Mouse (Mus musculus) liver, embryonic 13.5 days (tissue): ENCODE results near the gene L2hgdh. TPM values are rescaled to one million over a fixed set of nuclear protein-coding genes. Genes with fewer than 3 reads are reported as not detected.

ENCODE experiments used
- ATAC-seq: fragments of 200-750 bp; cut with Nextera tagmentation; 2 replicates; pipeline ENCODE4 v1.8.0; 2017; ENCODE audit warnings: low read depth, mild to moderate bottlenecking, moderate number of reproducible peaks, moderate library complexity
- DNase-seq: peaks from one replicate; pipeline ENCODE4 v3.0.0; 2022
- H3K27ac ChIP-seq: fragments of 300-500 bp; sonication (generic); 2 replicates; pipeline ENCODE4 v1.5.1; 2015; ENCODE audit warnings: moderate library complexity, mild to moderate bottlenecking, inconsistent platforms
- H3K27me3 ChIP-seq: fragments of 300-500 bp; sonication (generic); 2 replicates; pipeline ENCODE4 v1.6.1; 2015; ENCODE audit warnings: mild to moderate bottlenecking, inconsistent platforms
- H3K36me3 ChIP-seq: fragments of 300-500 bp; sonication (generic); 2 replicates; pipeline ENCODE4 v1.6.1; 2015; ENCODE audit warnings: mild to moderate bottlenecking, inconsistent platforms
- H3K4me1 ChIP-seq: fragments of 300-500 bp; sonication (generic); replicated peaks from 2 replicates; pipeline ENCODE4 v1.6.1; 2015; ENCODE audit warnings: inconsistent platforms
- H3K4me2 ChIP-seq: fragments of 300-500 bp; sonication (generic); 2 replicates; pipeline ENCODE4 v1.6.1; 2015; ENCODE audit warnings: inconsistent platforms, mild to moderate bottlenecking, moderate library complexity
- H3K4me3 ChIP-seq: fragments of 300-500 bp; sonication (generic); replicated peaks from 2 replicates; pipeline ENCODE4 v1.5.1; 2015; ENCODE audit warnings: mild to moderate bottlenecking, inconsistent platforms
- H3K9ac ChIP-seq: fragments of 300-500 bp; sonication (generic); 2 replicates; pipeline ENCODE4 v1.6.1; 2015; ENCODE audit warnings: mild to moderate bottlenecking, inconsistent platforms
- H3K9me3 ChIP-seq: fragments of 300-500 bp; sonication (generic); replicated peaks from 2 replicates; pipeline ENCODE4 v1.6.1; 2016; ENCODE audit warnings: inconsistent platforms
- WGBS: fragments of 180-500 bp; shearing (Covaris S2); methylation state at CpG from one replicate; pipeline ENCODE4 v1.1.7; 2015; ENCODE audit not compliant: insufficient replicate concordance; 5-methylcytosine and 5-hydroxymethylcytosine counted together
- polyA plus RNA-seq: library from polyadenylated mRNA; unstranded; fragments of >200 nt; fragmentation: Nextera tagmentation; extraction: Ambion mirVana; gene quantifications from 2 replicates; pipeline ENCODE4 v1.2.1, GENCODE M21; 2015

Gene L2hgdh
- polyA plus RNA-seq, 1 experiment from 2014 or later = 15.5 TPM

GRCm38 (mm10) chr12:69729246-69729645 is 4.6 kb upstream of the L2hgdh start:
- Histone ChIP-seq H3K27ac (no peak overlapping the region), H3K27me3 (no peaks in the 10 kb centered on the region), H3K4me1 (peaks cover 40% of the 10 kb centered on the region), H3K9me3 (no peaks in the 10 kb centered on the region), H3K4me2 (no peak overlapping the region), H3K9ac (no peak overlapping the region), H3K36me3 (no peaks in the 10 kb centered on the region), H3K4me3 (no peak overlapping the region)
- 91% methylated on average over 1 of the region's 1 CpGs for WGBS
- DNase-seq = no peak
- no peak for ATAC-seq

DNA sequence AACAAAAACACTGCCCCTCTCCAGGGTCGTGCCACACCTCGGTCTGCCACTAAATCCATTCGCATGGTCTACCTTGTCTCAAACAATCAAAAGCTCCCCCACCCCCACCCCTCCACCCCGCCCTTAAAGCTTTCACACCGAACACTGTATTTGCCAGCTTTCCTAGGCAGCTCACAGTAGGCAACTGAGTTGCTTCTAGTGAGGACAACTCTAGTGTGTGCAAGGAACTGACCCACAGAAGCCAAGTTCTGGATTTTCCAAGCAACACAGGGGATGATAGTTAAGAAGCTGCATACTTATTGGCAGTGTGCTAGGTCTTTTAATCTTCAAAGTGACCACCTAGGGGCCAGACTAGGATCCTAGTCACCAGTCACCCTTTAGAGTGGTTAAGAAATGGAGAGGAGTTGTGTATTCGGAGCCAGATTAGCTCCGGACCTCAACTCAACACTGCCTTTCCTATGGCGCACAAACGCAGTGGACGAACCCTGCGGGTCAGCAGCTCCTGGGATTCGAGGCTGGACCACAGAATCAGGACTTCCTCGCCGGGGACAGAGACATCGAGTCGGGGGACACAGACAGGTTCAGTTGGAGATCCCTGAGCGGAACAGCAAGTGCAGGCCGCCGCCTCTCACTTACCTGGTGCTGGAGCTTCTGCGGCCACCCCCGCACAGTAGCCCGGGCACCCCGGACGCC is 509 bp downstream of the L2hgdh start:
- peaks cover 26% of the 10 kb centered on the region for H3K36me3 ChIP-seq
- DNase-seq = no peak
- ATAC-seq = no peak
- H3K4me1 ChIP-seq = peaks cover 35% of the 10 kb centered on the region
- H3K9me3 ChIP-seq = peaks cover 10% of the 10 kb centered on the region
- no peaks in the 10 kb centered on the region for H3K27me3 ChIP-seq
- WGBS = 2% methylated on average over 24 of the region's 24 CpGs
- peak overlapping the region; percentile 87 for H3K9ac ChIP-seq
- peak overlapping the region; percentile 85 for H3K4me3 ChIP-seq
- H3K27ac ChIP-seq = peak overlapping the region; percentile 98
- peak overlapping the region; percentile 98 for H3K4me2 ChIP-seq

- Histone ChIP-seq H3K4me2 (peak overlapping the region; percentile 98), H3K9ac (peak overlapping the region; percentile 87), H3K4me1 (peaks cover 35% of the 10 kb centered on the region), H3K4me3 (peak overlapping the region; percentile 85), H3K9me3 (peaks cover 14% of the 10 kb centered on the region), H3K27me3 (no peaks in the 10 kb centered on the region), H3K27ac (no peak overlapping the region; the same call in 1 of the 2 replicates), H3K36me3 (peaks cover 34% of the 10 kb centered on the region)
- DNase-seq = no peak
- WGBS = 37% methylated on average over 2 of the region's 2 CpGs
- no peak for ATAC-seq
Measured at GRCm38 (mm10) chr12:69723376-69723775, 1.3 kb downstream of the L2hgdh start.

DNA sequence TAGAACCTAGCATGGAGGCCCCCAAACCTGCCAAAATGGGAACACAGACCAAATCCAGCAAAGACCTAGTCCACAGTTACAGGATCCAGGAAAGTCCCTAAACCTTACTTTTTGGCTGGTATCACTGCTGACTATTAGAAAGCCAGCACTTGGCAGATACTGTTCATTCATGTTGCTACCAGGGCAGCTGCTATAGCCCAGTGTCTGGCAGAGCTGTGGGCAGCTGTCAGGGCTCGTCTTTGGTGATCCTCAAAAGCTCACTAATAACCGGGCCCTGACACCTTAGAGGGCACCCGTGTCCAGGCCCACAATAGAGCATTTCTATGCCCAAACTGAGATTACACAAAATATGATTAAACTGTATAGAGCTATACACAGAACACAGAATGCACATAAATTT is 1.8 kb downstream of the L2hgdh start:
- peaks cover 17% of the 10 kb centered on the region for H3K9me3 ChIP-seq
- 0 out of 2 replicates have a peak overlapping the region, but pooled peaks have one; percentile 29 for H3K9ac ChIP-seq
- no peak for ATAC-seq
- H3K36me3 ChIP-seq = peaks cover 40% of the 10 kb centered on the region
- no peaks in the 10 kb centered on the region for H3K27me3 ChIP-seq
- DNase-seq = no peak
- no peak overlapping the region for H3K4me3 ChIP-seq
- peak overlapping the region; percentile 98; the same call in 1 of the 2 replicates for H3K4me2 ChIP-seq
- H3K27ac ChIP-seq = no peak overlapping the region
- WGBS = 78% methylated on average over 3 of the region's 3 CpGs
- peaks cover 35% of the 10 kb centered on the region for H3K4me1 ChIP-seq

DNA sequence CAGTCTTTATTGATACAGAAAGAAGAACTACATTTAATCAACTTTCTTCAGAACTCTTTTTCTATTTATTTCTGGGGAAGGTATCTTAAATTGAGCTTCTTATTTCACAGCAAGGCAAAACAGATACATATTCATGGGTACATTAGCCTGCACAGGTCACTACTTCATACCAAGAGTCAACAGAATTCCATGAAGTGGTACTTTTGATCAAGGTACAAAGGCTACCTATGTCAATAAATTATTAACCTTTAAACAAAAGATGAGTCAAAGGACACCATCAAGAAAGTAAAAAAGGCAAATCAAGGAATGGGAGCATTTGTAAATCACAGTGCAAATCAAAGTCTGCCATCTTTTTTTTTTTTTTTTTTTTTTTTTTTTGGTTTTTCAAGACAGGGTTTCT is 11.0 kb downstream of the L2hgdh start:
- no peak overlapping the region for H3K9ac ChIP-seq
- ATAC-seq = no peak
- peaks cover 24% of the 10 kb centered on the region for H3K36me3 ChIP-seq
- H3K27me3 ChIP-seq = no peaks in the 10 kb centered on the region
- H3K4me1 ChIP-seq = no peaks in the 10 kb centered on the region
- no peak overlapping the region for H3K4me3 ChIP-seq
- H3K4me2 ChIP-seq = no peak overlapping the region
- H3K27ac ChIP-seq = no peak overlapping the region
- DNase-seq = no peak
- H3K9me3 ChIP-seq = 0 out of 2 replicates have a peak, but pooled peaks cover 4% of the 10 kb centered on the region

- ATAC-seq (peak; percentile 93), DNase-seq (no peak)
- WGBS = 71% methylated on average over 11 of the region's 11 CpGs
Measured at GRCm38 (mm10) chr12:69704799-69705458, 19.7 kb downstream of the L2hgdh start.

GRCm38 (mm10) chr12:69698352-69698751 is 26.3 kb downstream of the L2hgdh start:
- no peak for DNase-seq
- H3K4me2 ChIP-seq = no peak overlapping the region
- H3K9me3 ChIP-seq = no peaks in the 10 kb centered on the region
- no peak overlapping the region for H3K27ac ChIP-seq
- no peak for ATAC-seq
- no peaks in the 10 kb centered on the region for H3K27me3 ChIP-seq
- H3K4me3 ChIP-seq = no peak overlapping the region
- H3K4me1 ChIP-seq = no peaks in the 10 kb centered on the region; the same call in 1 of the 2 replicates
- 80% methylated on average over 6 of the region's 6 CpGs for WGBS
- peaks cover 37% of the 10 kb centered on the region for H3K36me3 ChIP-seq
- no peak overlapping the region for H3K9ac ChIP-seq

More at GRCm38 (mm10) chr12:69704799-69705458, 19.7 kb downstream of the L2hgdh start:
- Histone ChIP-seq H3K9ac (no peak overlapping the region), H3K4me3 (no peak overlapping the region), H3K36me3 (peaks cover 27% of the 10 kb centered on the region), H3K9me3 (no peaks in the 10 kb centered on the region), H3K4me1 (peaks cover 8% of the 10 kb centered on the region), H3K27me3 (no peaks in the 10 kb centered on the region), H3K4me2 (no peak overlapping the region), H3K27ac (no peak overlapping the region)

- no peaks in the 10 kb centered on the region; the same call in 1 of the 2 replicates for H3K4me1 ChIP-seq
- ATAC-seq (no peak), DNase-seq (peak; percentile 33)
- no peak overlapping the region for H3K9ac ChIP-seq
- 71% methylated on average over 5 of the region's 5 CpGs for WGBS
- no peaks in the 10 kb centered on the region for H3K27me3 ChIP-seq
- peaks cover 38% of the 10 kb centered on the region for H3K36me3 ChIP-seq
- H3K4me3 ChIP-seq = no peak overlapping the region
- no peaks in the 10 kb centered on the region for H3K9me3 ChIP-seq
- H3K4me2 ChIP-seq = no peak overlapping the region
- H3K27ac ChIP-seq = no peak overlapping the region
Measured at GRCm38 (mm10) chr12:69696746-69697145, 27.9 kb downstream of the L2hgdh start.

DNA sequence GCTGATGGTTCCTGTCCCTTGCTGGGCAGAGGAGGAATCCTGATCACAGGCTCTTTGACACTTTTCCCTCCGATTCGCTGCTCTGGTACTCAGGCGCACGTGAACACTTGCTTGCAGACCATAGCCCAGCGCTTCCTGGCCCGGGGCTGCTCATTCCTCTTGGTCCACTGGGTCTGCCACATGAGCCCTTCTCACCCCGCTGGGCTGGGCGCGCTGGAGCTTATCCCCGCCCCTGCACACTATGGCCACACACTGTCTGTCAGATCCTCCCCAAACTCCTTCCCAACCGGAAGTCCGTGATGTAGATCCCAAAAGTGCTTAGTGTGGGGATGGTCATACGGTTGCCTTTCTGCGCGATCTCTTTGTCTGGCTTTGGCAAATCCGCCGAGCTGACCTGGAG is 31.2 kb downstream of the L2hgdh start:
- Histone ChIP-seq H3K27me3 (no peaks in the 10 kb centered on the region), H3K36me3 (peaks cover 30% of the 10 kb centered on the region)
- 87% methylated on average over 17 of the region's 17 CpGs for WGBS

GRCm38 (mm10) chr12:69690714-69691113 is 34.0 kb downstream of the L2hgdh start:
- Histone ChIP-seq H3K27me3 (no peaks in the 10 kb centered on the region), H3K9ac (no peak overlapping the region), H3K4me3 (no peak overlapping the region), H3K36me3 (peaks cover 30% of the 10 kb centered on the region), H3K4me1 (no peaks in the 10 kb centered on the region), H3K9me3 (no peaks in the 10 kb centered on the region), H3K27ac (no peak overlapping the region), H3K4me2 (no peak overlapping the region)
- no peak for ATAC-seq
- WGBS = 81% methylated on average over 4 of the region's 4 CpGs
- DNase-seq = no peak

More for the DNA sequence above, 31.2 kb downstream of the L2hgdh start:
- Histone ChIP-seq H3K4me1 (no peaks in the 10 kb centered on the region; the same call in 1 of the 2 replicates), H3K4me3 (no peak overlapping the region), H3K9ac (no peak overlapping the region), H3K4me2 (no peak overlapping the region), H3K27ac (no peak overlapping the region), H3K9me3 (no peaks in the 10 kb centered on the region)
- no peak for ATAC-seq
- no peak for DNase-seq

- ATAC-seq = no peak
- Histone ChIP-seq H3K9ac (no peak overlapping the region), H3K36me3 (peaks cover 24% of the 10 kb centered on the region), H3K27ac (no peak overlapping the region), H3K4me2 (no peak overlapping the region), H3K9me3 (no peaks in the 10 kb centered on the region), H3K4me3 (no peak overlapping the region), H3K4me1 (no peaks in the 10 kb centered on the region), H3K27me3 (no peaks in the 10 kb centered on the region)
- no peak for DNase-seq
Measured at GRCm38 (mm10) chr12:69689094-69689493, 35.6 kb downstream of the L2hgdh start.

GRCm38 (mm10) chr12:69688368-69688767 is 36.3 kb downstream of the L2hgdh start:
- Histone ChIP-seq H3K4me1 (peaks cover 4% of the 10 kb centered on the region), H3K27ac (no peak overlapping the region), H3K9ac (no peak overlapping the region), H3K4me2 (no peak overlapping the region), H3K4me3 (no peak overlapping the region), H3K9me3 (no peaks in the 10 kb centered on the region), H3K27me3 (no peaks in the 10 kb centered on the region), H3K36me3 (peaks cover 17% of the 10 kb centered on the region)
- no peak for ATAC-seq
- 75% methylated on average over 2 of the region's 2 CpGs for WGBS
- no peak for DNase-seq
